Mouse (Mus musculus): Measurements from ENCODE around the gene Scamp2.
A peak's percentile ranks its signal among the peaks of the same experiment; 100 is the strongest.

Scamp2 gene

DNA sequence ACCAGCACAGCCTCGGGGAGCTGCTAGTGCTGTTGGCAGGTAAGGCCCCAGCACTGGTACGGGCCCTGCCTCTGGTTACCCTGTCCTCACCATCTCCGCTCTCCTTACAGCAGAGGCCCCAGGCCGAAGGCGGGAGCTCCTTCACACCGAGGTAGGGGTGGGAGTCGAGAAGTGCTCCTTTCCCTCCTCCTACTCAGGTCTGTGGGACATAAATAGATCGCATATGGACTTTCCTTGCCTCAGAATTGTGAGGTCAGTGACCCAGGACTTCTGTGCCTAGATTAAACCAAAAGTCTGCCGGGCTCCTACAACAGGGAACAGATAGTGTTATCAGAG is 33.4 kb downstream of the Scamp2 start:
- no peak for DNase-seq (ENCODE audit: low spot score)

GRCm38 (mm10) chr9:57597265-57597664 is 36.5 kb downstream of the Scamp2 start:
- no peak for DNase-seq (ENCODE audit: low spot score)

GRCm38 (mm10) chr9:57597929-57598382 is 37.2 kb downstream of the Scamp2 start:
- DNase-seq (ENCODE audit: low spot score): peak; percentile 62

DNA sequence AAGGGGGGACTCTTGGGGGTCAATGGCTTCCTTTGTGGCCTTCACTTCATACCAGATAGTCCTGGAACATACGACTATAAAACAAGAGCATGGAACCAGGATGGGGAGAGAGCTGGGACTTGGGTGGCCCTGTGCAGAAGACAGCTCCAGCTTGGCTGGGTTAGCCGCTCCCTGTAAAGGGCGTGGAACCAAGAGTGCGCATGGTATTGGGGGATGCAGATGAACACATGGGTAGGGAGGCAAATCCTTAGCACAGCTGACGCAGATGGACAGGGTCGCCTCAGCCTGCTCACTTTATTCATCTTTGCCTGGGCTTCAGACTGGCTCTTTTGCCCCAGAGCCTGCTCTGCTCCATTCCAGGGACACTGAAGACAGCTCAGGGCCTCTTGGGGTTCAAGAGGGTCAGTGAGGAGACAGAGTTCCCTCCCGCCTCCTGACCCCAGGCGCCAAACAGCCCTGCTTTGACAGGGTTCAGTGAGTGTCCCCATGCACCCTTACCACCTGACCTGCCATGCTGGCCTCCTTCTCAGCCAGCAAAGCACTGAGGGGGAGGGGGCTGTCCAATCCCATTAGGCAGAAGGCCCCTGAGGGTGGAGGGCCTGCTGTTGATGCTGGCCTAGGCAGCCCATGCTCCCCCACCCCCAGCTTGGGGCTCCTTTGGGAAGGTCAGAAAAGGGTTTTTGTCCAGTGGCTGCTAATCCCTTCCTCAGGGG is 38.3 kb downstream of the Scamp2 start:
- peak; percentile 82 for DNase-seq (ENCODE audit: low spot score)

DNA sequence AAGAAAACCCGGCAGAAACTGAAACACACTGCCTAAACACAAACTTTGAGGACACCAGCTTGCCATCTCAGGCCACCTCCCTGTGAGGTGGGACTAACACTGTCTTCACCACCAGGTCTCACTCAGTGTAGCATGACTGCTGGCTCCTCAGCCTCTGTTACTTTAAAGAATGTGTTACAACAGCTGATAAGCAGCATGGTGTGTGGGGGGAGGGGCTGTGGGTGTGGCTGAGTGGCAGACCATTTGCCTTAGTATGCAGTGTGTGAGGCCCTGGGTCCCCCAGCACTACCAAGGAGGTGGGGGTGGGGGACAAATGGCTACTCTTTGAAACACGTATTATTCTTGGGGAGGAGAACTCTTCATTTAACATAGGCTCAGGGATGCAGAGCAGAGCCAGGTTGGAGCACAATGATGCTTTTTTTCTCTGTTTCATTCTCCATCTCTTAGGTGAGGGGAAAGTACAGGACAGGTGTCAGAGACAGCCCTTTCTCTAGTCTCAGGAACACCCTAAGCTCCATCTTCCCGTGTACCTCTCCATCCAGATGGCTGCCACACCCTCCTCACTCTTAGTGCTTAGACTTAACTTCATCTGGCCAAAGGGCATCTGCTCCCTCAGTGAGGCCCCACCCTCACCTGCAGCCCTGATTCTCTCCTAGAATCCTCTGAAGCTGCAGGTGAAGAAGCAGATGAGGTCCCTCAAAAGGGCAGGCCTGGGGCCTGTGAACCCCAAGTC is 40.0 kb downstream of the Scamp2 start:
- DNase-seq (ENCODE audit: low spot score): peak; percentile 60

- DNase-seq (ENCODE audit: low spot score): no peak
These were observed 40.6 kb downstream of the Scamp2 start for GRCm38 (mm10) chr9:57601353-57601706.

GRCm38 (mm10) chr9:57602098-57602497 is 41.4 kb downstream of the Scamp2 start:
- no peak for DNase-seq (ENCODE audit: low spot score)

- DNase-seq (ENCODE audit: low spot score): no peak
These were observed 44.1 kb downstream of the Scamp2 start for GRCm38 (mm10) chr9:57604875-57605274.

DNA sequence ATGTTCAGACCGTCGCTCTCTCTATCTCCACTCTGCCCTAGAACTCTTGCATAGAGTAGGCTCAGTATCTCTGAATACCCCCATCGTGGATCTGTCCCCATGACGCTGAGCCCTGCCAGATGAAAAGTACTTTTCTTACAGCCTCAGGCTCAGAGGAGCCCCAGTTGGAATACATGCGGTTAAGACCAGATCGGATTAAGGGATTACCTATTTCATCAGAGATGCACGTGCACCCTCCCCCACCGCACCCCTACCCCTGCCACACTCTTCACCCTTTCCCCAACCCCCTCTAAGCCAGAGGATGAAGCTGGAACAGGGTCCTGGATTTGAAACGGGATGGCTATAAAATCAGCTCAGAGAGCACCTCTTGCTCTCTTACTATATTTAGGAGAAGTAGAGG is 44.8 kb downstream of the Scamp2 start:
- DNase-seq (ENCODE audit: low spot score): peak; percentile 53

DNA sequence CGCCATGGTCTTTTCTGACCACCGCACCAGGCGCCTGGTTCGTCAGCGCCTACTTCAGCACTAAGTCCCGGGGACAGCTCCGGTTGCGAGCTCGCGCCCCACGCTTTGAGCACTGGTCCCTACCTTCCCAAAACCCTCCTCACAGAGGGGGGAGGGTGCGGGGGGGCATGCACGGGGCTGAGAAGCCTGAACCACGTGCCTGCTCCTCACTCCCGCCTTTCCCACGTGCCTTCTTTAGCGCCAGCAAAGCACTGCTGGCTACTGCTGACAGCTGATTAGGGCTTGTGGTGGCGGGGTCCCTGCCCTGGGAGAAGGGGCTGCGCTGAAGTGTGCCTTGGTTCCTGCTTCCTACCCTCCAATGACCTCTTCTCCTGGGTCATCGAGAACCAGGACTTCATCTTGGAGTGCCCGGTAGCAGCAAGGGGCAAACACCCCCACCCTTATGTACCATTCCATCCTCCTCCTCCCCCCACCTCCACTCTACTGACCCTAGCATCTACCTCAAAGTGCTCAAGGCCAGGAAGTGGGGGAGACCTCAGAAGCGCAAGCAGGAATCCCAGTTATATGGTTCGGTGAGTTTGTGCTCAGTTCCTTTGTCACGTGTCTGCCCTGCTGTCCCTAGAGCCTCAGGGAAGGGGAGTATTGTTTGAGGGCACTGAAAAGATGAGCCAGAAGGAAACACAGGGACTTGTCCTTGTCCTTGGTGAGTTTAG is 45.6 kb downstream of the Scamp2 start, which contains the start of gene Cplx3:
Gene Cplx3 (minus strand): TSS at position 143 of the 713 bp plus-strand sequence.
- peak; percentile 76 for DNase-seq (ENCODE audit: low spot score)

GRCm38 (mm10) chr9:57609803-57610202 is 49.1 kb downstream of the Scamp2 start:
- DNase-seq (ENCODE audit: low spot score): no peak

- DNase-seq (ENCODE audit: low spot score): no peak
These were observed 49.6 kb downstream of the Scamp2 start for GRCm38 (mm10) chr9:57610359-57610826.

- no peak for DNase-seq (ENCODE audit: low spot score)
These were observed 51.8 kb downstream of the Scamp2 start for GRCm38 (mm10) chr9:57612587-57612986.

DNA sequence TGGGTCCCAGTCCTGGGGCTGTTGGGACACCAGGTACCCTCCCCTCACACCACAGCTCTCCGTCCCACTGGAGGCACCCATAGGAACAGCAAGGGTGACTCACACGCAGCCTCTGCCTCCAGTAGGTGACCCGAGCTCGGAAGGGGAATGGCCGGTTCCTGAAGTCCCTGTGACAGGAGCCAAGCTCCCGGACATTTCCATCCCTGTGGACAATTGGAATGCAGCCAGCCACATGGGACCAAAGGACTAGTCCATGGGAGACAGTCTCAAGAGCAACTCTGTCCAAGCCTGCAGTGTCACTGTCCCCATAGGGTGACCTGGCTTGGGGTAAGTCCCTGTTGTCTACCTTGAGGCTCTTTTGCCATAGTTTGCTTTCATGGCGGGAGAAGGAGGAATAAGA is 53.2 kb downstream of the Scamp2 start:
- DNase-seq (ENCODE audit: low spot score): no peak

- no peak for DNase-seq (ENCODE audit: low spot score)
These were observed 54.0 kb downstream of the Scamp2 start for GRCm38 (mm10) chr9:57614786-57615185.

GRCm38 (mm10) chr9:57617556-57618169 is 56.9 kb downstream of the Scamp2 start:
- no peak for DNase-seq (ENCODE audit: low spot score)

- no peak for DNase-seq (ENCODE audit: low spot score)
These were observed 58.1 kb downstream of the Scamp2 start for GRCm38 (mm10) chr9:57618854-57619253.

DNA sequence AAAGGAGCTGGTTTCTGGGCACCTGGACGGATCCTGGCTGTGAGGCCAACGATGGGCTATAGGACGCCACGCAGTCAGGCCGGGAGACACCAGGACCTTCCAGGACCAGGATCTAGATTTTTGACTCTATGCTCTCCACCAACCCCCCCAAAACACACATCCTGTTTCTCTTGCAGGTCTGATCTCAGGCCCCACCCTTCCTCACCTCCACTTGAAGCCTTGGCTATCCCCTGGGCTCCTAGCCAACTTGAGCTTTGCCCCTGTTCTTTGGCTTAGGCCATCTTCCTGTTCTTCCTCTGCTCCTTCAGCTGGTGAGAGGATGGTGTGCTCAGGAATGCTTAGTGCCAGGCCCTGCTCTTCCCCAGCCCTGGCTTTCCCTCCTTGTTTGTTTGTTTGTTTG is 59.9 kb downstream of the Scamp2 start, which contains the start of gene Lman1l:
Gene Lman1l (minus strand): TSS at position 101 of the 400 bp plus-strand sequence.
- DNase-seq (ENCODE audit: low spot score): no peak

GRCm38 (mm10) chr9:57624295-57624694 is 63.6 kb downstream of the Scamp2 start:
- DNase-seq (ENCODE audit: low spot score): no peak

DNA sequence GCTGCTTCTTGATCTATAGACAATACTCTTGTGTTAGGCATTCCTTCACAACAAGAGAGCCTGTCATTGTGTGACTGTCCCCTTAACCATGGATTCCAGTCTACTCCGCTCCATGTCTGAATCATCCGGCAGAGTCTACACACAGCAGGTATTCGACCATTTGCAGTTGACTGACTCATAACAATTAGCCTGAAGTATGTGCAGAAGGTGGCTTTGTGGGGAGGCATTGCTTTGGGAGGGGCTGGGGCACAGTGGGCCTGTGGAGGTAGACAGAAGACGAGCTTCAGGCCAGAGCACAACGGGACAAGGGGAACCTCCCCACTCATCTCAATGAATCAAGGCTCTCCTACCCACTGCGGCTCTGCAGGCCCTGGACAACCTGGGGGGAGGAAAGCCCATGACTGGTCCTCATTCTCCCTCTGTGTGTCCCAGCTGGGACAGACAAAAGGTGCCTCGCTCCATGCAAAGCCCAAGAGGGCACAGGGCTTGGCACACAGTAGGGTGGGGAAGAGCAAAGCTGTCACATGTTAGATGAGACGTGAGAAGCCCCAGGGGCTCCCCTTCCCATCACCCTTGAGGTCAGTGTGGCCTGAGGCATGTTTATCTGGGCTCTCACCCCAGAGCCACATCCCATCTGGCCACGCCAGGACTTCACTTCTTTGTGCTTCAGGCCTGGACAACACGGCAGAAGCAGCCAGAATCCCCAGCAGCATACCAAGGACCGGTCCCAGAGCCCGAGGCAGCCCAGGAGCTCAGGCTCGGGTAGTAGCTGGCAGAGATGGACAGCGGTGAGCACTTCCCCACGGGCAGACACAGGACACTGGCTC is 65.1 kb downstream of the Scamp2 start:
- no peak for DNase-seq (ENCODE audit: low spot score)

DNA sequence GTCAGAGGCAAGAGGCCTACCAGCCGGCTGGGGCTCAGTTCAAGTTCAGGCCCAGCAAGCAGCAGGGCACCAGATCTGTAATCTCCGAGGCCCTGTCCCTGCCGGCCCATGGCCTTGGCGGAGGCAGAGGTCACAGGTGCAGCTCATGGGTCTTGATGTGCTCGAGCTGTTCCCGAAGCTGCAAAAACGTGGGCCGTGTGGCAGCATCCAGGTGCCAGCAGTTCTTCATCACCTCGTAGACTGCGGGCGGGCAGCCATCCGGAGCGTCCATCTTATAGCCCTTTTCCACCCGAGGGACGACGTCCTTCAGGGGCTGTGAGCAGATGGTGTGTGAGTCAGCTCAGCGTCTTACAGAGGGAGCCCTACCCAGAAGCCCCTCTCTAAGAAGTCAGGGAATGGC is 66.4 kb downstream of the Scamp2 start:
- DNase-seq (ENCODE audit: low spot score): no peak
